Mouse (Mus musculus) stomach, adult 2 months (tissue): ENCODE results near the gene Aatf. TPM values are rescaled to one million over a fixed set of nuclear protein-coding genes. Genes with fewer than 3 reads are reported as not detected.

Experiments
- polyA plus RNA-seq: library from polyadenylated mRNA; depleted of rRNA; stranded (reverse); fragments of >200 nt; gene quantifications from 2 replicates; pipeline ENCODE4 v1.2.3, GENCODE M21; 2012; rRNA removed

Aatf gene
- polyA plus RNA-seq: 2.4 and 2.5 TPM in 2 replicates

DNA sequence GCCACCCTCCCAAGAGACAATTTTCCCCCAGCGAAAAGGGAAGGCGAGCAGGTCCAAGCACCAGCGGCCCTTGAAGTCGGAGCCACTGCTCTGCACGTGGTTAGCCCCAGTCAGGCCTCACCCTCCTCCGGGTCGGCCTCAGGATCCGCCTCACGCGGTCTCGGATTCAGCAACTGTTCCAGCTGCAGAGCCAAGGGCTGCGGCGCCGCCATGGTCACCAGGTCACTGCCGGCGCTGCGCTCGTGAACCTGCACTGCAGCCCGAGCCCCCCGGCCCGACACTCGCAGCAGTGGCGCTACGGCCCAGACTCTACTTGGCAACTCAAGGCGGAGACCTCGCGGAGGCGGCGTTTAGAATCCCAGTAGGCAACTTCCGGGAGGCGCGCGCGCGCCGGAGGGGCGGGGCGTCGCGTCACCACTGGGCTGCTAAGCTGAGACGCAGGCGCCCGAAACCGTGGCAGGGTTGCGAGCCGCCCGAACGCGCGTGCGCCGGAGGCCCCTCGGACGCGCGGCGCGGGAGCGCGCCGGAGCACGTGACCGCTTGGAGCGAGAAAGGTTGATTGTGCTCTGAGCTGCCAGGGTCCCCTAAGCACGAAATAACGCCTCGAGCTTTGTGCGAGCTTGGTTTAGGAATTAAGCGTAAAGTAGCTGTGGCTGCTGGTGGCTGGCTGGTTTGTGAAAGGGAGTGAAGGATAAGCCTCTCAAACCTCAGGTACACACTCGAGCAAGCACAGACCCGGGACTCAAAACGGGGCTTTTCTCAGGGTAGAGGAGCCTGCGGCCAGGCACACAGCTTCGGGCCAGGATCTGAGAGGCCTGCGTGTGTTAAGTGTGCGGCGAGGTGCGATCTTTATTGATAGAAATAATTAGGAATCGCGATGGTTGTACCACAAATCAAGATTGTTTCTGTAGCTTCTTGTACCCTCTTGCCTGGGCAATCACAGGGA, at the start of gene Aatf:
TSS of gene Aatf (minus strand) at position 352 of the 946 bp plus-strand sequence.

GRCm38 (mm10) chr11:84525421-84526274, 12.3 kb upstream of the Aatf start, which contains the start of gene Lhx1:
Gene Lhx1 (minus strand): TSS chr11:84525535.

Other genes with a start within 250 kb of the Aatf start
- gene Lhx1, start 12.0 kb upstream of the Aatf start, polyA plus RNA-seq: not detected in 2 replicates